Mouse (Mus musculus): Measurements from ENCODE around the gene Dlg4. TPM values are rescaled to one million over a fixed set of nuclear protein-coding genes. Genes with fewer than 3 reads are reported as not detected.

The Dlg4 gene
- total and polyA plus RNA-seq, 2 experiments: 0.37 to 1.3 TPM

- Histone ChIP-seq H3K27ac (replicated peaks; ENCODE audit: insufficient read depth, low read depth, low read length) (peak overlapping the region; percentile 19; the same call in 1 of the 2 replicates), H3K9ac (ENCODE audit: low read depth, low read length) (peak overlapping the region; percentile 24), H3K4me1 (ENCODE audit: control insufficient read depth, insufficient read depth, low read length) (peaks cover 5% of the 10 kb centered on the region; the same call in 1 of the 2 replicates), H3K4me3 (ENCODE audit: insufficient read depth, low read depth, low read length) (peak overlapping the region; percentile 1; the same call in 1 of the 2 replicates), H3K36me3 (ENCODE audit: control insufficient read depth, insufficient read depth, low read length) (peaks cover 23% of the 10 kb centered on the region), H3K27me3 (ENCODE audit: control insufficient read depth, insufficient read depth, low read length) (no peaks in the 10 kb centered on the region), H3K79me2 (ENCODE audit: control insufficient read depth, insufficient read depth, low read length) (peaks cover 16% of the 10 kb centered on the region; the same call in 1 of the 2 replicates)
- no peak for TF ChIP-seq CTCF (IDR thresholded peaks at IDR 0.05; ENCODE audit: low read depth, low read length)
- no peak for TF ChIP-seq POLR2A (IDR thresholded peaks at IDR 0.05; ENCODE audit: extremely low read depth, insufficient read depth, low read length)
- 10% methylated on average over 10 of the region's 10 CpGs for WGBS
- DNase-seq (ENCODE audit: extremely low read depth, low read depth, low spot score): peak; percentile 64
Observed at GRCm38 (mm10) chr11:69992396-69992795, 24.3 kb upstream of the Dlg4 start.

- Histone ChIP-seq H3K27ac (replicated peaks; ENCODE audit: insufficient read depth, low read depth, low read length) (no peak overlapping the region; the same call in 1 of the 2 replicates), H3K4me3 (ENCODE audit: insufficient read depth, low read depth, low read length) (no peak overlapping the region), H3K79me2 (ENCODE audit: control insufficient read depth, insufficient read depth, low read length) (peaks cover 16% of the 10 kb centered on the region; the same call in 1 of the 2 replicates), H3K4me1 (ENCODE audit: control insufficient read depth, insufficient read depth, low read length) (peaks cover 5% of the 10 kb centered on the region; the same call in 1 of the 2 replicates), H3K27me3 (ENCODE audit: control insufficient read depth, insufficient read depth, low read length) (no peaks in the 10 kb centered on the region), H3K9ac (ENCODE audit: low read depth, low read length) (no peak overlapping the region), H3K36me3 (ENCODE audit: control insufficient read depth, insufficient read depth, low read length) (peaks cover 19% of the 10 kb centered on the region)
- 82% methylated on average over 3 of the region's 3 CpGs for WGBS
- DNase-seq (ENCODE audit: extremely low read depth, low read depth, low spot score): no peak
- TF ChIP-seq POLR2A (IDR thresholded peaks at IDR 0.05; ENCODE audit: extremely low read depth, insufficient read depth, low read length) (no peak), CTCF (IDR thresholded peaks at IDR 0.05; ENCODE audit: low read depth, low read length) (no peak)
Observed at GRCm38 (mm10) chr11:69992932-69993331, 23.8 kb upstream of the Dlg4 start.

- no peak for DNase-seq (ENCODE audit: extremely low read depth, low read depth, low spot score)
- Histone ChIP-seq H3K27me3 (ENCODE audit: control insufficient read depth, insufficient read depth, low read length) (no peaks in the 10 kb centered on the region), H3K36me3 (ENCODE audit: control insufficient read depth, insufficient read depth, low read length) (peaks cover 10% of the 10 kb centered on the region; the same call in 1 of the 2 replicates), H3K4me1 (ENCODE audit: control insufficient read depth, insufficient read depth, low read length) (peaks cover 5% of the 10 kb centered on the region; the same call in 1 of the 2 replicates), H3K27ac (replicated peaks; ENCODE audit: insufficient read depth, low read depth, low read length) (no peak overlapping the region), H3K4me3 (ENCODE audit: insufficient read depth, low read depth, low read length) (no peak overlapping the region), H3K79me2 (ENCODE audit: control insufficient read depth, insufficient read depth, low read length) (peaks cover 16% of the 10 kb centered on the region; the same call in 1 of the 2 replicates), H3K9ac (ENCODE audit: low read depth, low read length) (no peak overlapping the region)
- WGBS: 81% methylated on average over 11 of the region's 11 CpGs
- no peak for TF ChIP-seq CTCF (IDR thresholded peaks at IDR 0.05; ENCODE audit: low read depth, low read length)
- no peak for TF ChIP-seq POLR2A (IDR thresholded peaks at IDR 0.05; ENCODE audit: extremely low read depth, insufficient read depth, low read length)
Observed at GRCm38 (mm10) chr11:69994401-69995090, 22.2 kb upstream of the Dlg4 start.

GRCm38 (mm10) chr11:69995391-69995960 lies 21.3 kb upstream of the Dlg4 start, which contains the start of gene Phf23:
Phf23 (plus strand) TSS chr11:69995777.
- DNase-seq (ENCODE audit: extremely low read depth, low read depth, low spot score): peak; percentile 98
- Histone ChIP-seq H3K36me3 (ENCODE audit: control insufficient read depth, insufficient read depth, low read length) (peaks cover 11% of the 10 kb centered on the region; the same call in 1 of the 2 replicates), H3K27ac (replicated peaks; ENCODE audit: insufficient read depth, low read depth, low read length) (peak within 1 kb of the TSS; percentile 79), H3K4me1 (ENCODE audit: control insufficient read depth, insufficient read depth, low read length) (peaks cover 5% of the 10 kb centered on the region; the same call in 1 of the 2 replicates), H3K9ac (ENCODE audit: low read depth, low read length) (peak within 1 kb of the TSS; percentile 85), H3K27me3 (ENCODE audit: control insufficient read depth, insufficient read depth, low read length) (no peaks in the 10 kb centered on the region), H3K4me3 (ENCODE audit: insufficient read depth, low read depth, low read length) (peak within 1 kb of the TSS; percentile 85), H3K79me2 (ENCODE audit: control insufficient read depth, insufficient read depth, low read length) (peaks cover 16% of the 10 kb centered on the region; the same call in 1 of the 2 replicates)
- WGBS: under 1% methylated on average over 34 of the region's 36 CpGs
- TF ChIP-seq CTCF (IDR thresholded peaks at IDR 0.05; ENCODE audit: low read depth, low read length) (peak; percentile 42; the same call in 1 of the 2 replicates), POLR2A (IDR thresholded peaks at IDR 0.05; ENCODE audit: extremely low read depth, insufficient read depth, low read length) (peak; percentile 80; the same call in 1 of the 2 replicates)

- Histone ChIP-seq H3K27ac (replicated peaks; ENCODE audit: insufficient read depth, low read depth, low read length) (peak overlapping the region; percentile 83), H3K9ac (ENCODE audit: low read depth, low read length) (peak overlapping the region; percentile 85), H3K27me3 (ENCODE audit: control insufficient read depth, insufficient read depth, low read length) (no peaks in the 10 kb centered on the region), H3K79me2 (ENCODE audit: control insufficient read depth, insufficient read depth, low read length) (peaks cover 22% of the 10 kb centered on the region; the same call in 1 of the 2 replicates), H3K36me3 (ENCODE audit: control insufficient read depth, insufficient read depth, low read length) (peaks cover 11% of the 10 kb centered on the region; the same call in 1 of the 2 replicates), H3K4me3 (ENCODE audit: insufficient read depth, low read depth, low read length) (peak overlapping the region; percentile 85), H3K4me1 (ENCODE audit: control insufficient read depth, insufficient read depth, low read length) (peaks cover 11% of the 10 kb centered on the region; the same call in 1 of the 2 replicates)
- no peak for DNase-seq (ENCODE audit: extremely low read depth, low read depth, low spot score)
- under 1% methylated on average over 54 of the region's 66 CpGs for WGBS
- TF ChIP-seq CTCF (IDR thresholded peaks at IDR 0.05; ENCODE audit: low read depth, low read length) (no peak), POLR2A (IDR thresholded peaks at IDR 0.05; ENCODE audit: extremely low read depth, insufficient read depth, low read length) (no peak)
Observed at GRCm38 (mm10) chr11:69996161-69997061, 20.3 kb upstream of the Dlg4 start.

All from liver, adult 2 months (tissue).